Mouse (Mus musculus) small intestine, adult 2 months (tissue): ENCODE data around the gene Raf1. TPM values are rescaled to one million over a fixed set of nuclear protein-coding genes. Genes with fewer than 3 reads are reported as not detected.

Experiments
- H3K27ac ChIP-seq: fragments of 200-500 bp; 2 replicates; pipeline ENCODE4 v1.5.1; 2012; ENCODE audit warnings: low read depth, low read length, control low read depth, inconsistent platforms; ENCODE audit not compliant: insufficient read depth
- H3K27me3 ChIP-seq: fragments of 200-500 bp; 2 replicates; pipeline ENCODE4 v1.6.1; 2012; ENCODE audit warnings: mild to moderate bottlenecking, moderate library complexity, low read length, inconsistent platforms; ENCODE audit not compliant: control insufficient read depth, insufficient read depth
- H3K36me3 ChIP-seq: fragments of 200-500 bp; 2 replicates; pipeline ENCODE4 v1.6.1; 2012; ENCODE audit warnings: mild to moderate bottlenecking, low read length, control low read depth, inconsistent platforms; ENCODE audit not compliant: control insufficient read depth, insufficient read depth
- H3K4me1 ChIP-seq: fragments of 200-500 bp; 2 replicates; pipeline ENCODE4 v1.6.1; 2012; ENCODE audit warnings: low read length, inconsistent platforms, mixed read lengths; ENCODE audit not compliant: control insufficient read depth, insufficient read depth, insufficient read length
- H3K4me3 ChIP-seq: fragments of 200-500 bp; 2 replicates; pipeline ENCODE4 v1.5.1; 2012; ENCODE audit warnings: low read depth, mild to moderate bottlenecking, control low read depth, inconsistent platforms, low read length, moderate library complexity
- CTCF ChIP-seq: fragments of 200-500 bp; IDR thresholded peaks from 2 replicates; pipeline ENCODE4 v1.5.1; 2012; ENCODE audit warnings: low read depth, mild to moderate bottlenecking, control low read depth, inconsistent platforms, low read length, moderate library complexity, mixed read lengths; ENCODE audit not compliant: insufficient replicate concordance, insufficient read length; ENCODE audit errors: extremely low read depth
- POLR2A ChIP-seq: fragments of 200-500 bp; IDR thresholded peaks from 2 replicates; pipeline ENCODE4 v1.6.1; 2012; ENCODE audit warnings: low read depth, mild to moderate bottlenecking, control low read depth, inconsistent platforms, low read length, moderate library complexity
- WGBS: fragments of 180-500 bp; shearing (Covaris S2); methylation state at CpG from one replicate; pipeline ENCODE4 v1.1.7; 2018; 5-methylcytosine and 5-hydroxymethylcytosine counted together
- polyA plus RNA-seq: library from polyadenylated mRNA; depleted of rRNA; stranded (reverse); fragments of >200 nt; gene quantifications from 2 replicates; pipeline ENCODE4 v1.2.3, GENCODE M21; 2012

Gene Raf1
- polyA plus RNA-seq, 1 experiment = 81.6 TPM

- Histone ChIP-seq H3K4me3 (no peak overlapping the region), H3K27ac (no peak overlapping the region), H3K4me1 (no peaks in the 10 kb centered on the region; the same call in 1 of the 2 replicates), H3K27me3 (no peaks in the 10 kb centered on the region), H3K36me3 (peaks cover 82% of the 10 kb centered on the region)
- WGBS = 87% methylated on average over 10 of the region's 10 CpGs
- TF ChIP-seq POLR2A = no peak
- no peak for TF ChIP-seq CTCF
These were observed 56.6 kb downstream of the Raf1 start for GRCm38 (mm10) chr6:115619818-115620217.

- Histone ChIP-seq H3K4me3 (no peak overlapping the region), H3K4me1 (no peaks in the 10 kb centered on the region; the same call in 1 of the 2 replicates), H3K27ac (no peak overlapping the region), H3K36me3 (peaks cover 82% of the 10 kb centered on the region), H3K27me3 (no peaks in the 10 kb centered on the region)
- TF ChIP-seq POLR2A (no peak), CTCF (no peak)
- 75% methylated on average over 3 of the region's 3 CpGs for WGBS
These were observed 60.5 kb downstream of the Raf1 start for GRCm38 (mm10) chr6:115615983-115616382.

- peaks cover 77% of the 10 kb centered on the region for H3K36me3 ChIP-seq
- no peak overlapping the region for H3K4me3 ChIP-seq
- TF ChIP-seq POLR2A = no peak
- TF ChIP-seq CTCF = no peak
These were observed 62.6 kb downstream of the Raf1 start for GRCm38 (mm10) chr6:115613793-115614192.

GRCm38 (mm10) chr6:115610301-115610700, 66.1 kb downstream of the Raf1 start:
- no peaks in the 10 kb centered on the region for H3K4me1 ChIP-seq
- no peak for TF ChIP-seq POLR2A
- no peak for TF ChIP-seq CTCF
- no peak overlapping the region for H3K4me3 ChIP-seq
- H3K36me3 ChIP-seq = peaks cover 46% of the 10 kb centered on the region
- H3K27ac ChIP-seq = no peak overlapping the region
- WGBS = 90% methylated on average over 5 of the region's 5 CpGs
- H3K27me3 ChIP-seq = no peaks in the 10 kb centered on the region

More at GRCm38 (mm10) chr6:115613793-115614192, 62.6 kb downstream of the Raf1 start:
- no peaks in the 10 kb centered on the region for H3K4me1 ChIP-seq
- H3K27me3 ChIP-seq = no peaks in the 10 kb centered on the region
- no peak overlapping the region for H3K27ac ChIP-seq

- peak; percentile 23; the same call in 1 of the 2 replicates for TF ChIP-seq CTCF
- TF ChIP-seq POLR2A = no peak
- WGBS = 87% methylated on average over 3 of the region's 3 CpGs
- no peak overlapping the region for H3K4me3 ChIP-seq
- peaks cover 39% of the 10 kb centered on the region for H3K36me3 ChIP-seq
- H3K4me1 ChIP-seq = no peaks in the 10 kb centered on the region
- H3K27me3 ChIP-seq = no peaks in the 10 kb centered on the region
- H3K27ac ChIP-seq = no peak overlapping the region
These were observed 67.3 kb downstream of the Raf1 start for GRCm38 (mm10) chr6:115609121-115609520.

GRCm38 (mm10) chr6:115607429-115607828, 69.0 kb downstream of the Raf1 start:
- Histone ChIP-seq H3K27ac (no peak overlapping the region), H3K4me1 (peaks cover 3% of the 10 kb centered on the region; the same call in 1 of the 2 replicates), H3K27me3 (no peaks in the 10 kb centered on the region), H3K36me3 (peaks cover 26% of the 10 kb centered on the region), H3K4me3 (no peak overlapping the region)
- WGBS = 88% methylated on average over 4 of the region's 4 CpGs
- TF ChIP-seq CTCF (no peak), POLR2A (no peak)

- Histone ChIP-seq H3K36me3 (peaks cover 18% of the 10 kb centered on the region), H3K4me1 (peaks cover 3% of the 10 kb centered on the region; the same call in 1 of the 2 replicates), H3K27me3 (no peaks in the 10 kb centered on the region), H3K27ac (no peak overlapping the region), H3K4me3 (no peak overlapping the region)
- no peak for TF ChIP-seq CTCF
- TF ChIP-seq POLR2A = no peak
- WGBS = 71% methylated on average over 1 of the region's 1 CpGs
These were observed 70.0 kb downstream of the Raf1 start for GRCm38 (mm10) chr6:115606461-115606860.
